8 mouse cellular contexts compared by ENCODE assay signal in genomic region chr19:6067011-6067723, GRCm38 (mm10). TPM values are rescaled to one million over a fixed set of nuclear protein-coding genes. Genes with fewer than 3 reads are reported as not detected.
A peak's percentile ranks its signal among the peaks of the same experiment; 100 is the strongest.
DNase-seq lines count a peak whose midpoint lies in the region; ATAC-seq lines count a peak whose summit lies in the region.

No protein-coding gene starts in this region.

- H3K9ac ChIP-seq in hindbrain, embryonic 12.5 days, result peak overlapping the region; percentile 78

- WGBS in hindbrain, embryonic 12.5 days, result 1% methylated on average over 30 of the region's 30 CpGs

- peaks cover 43% of the 10 kb centered on the region for H3K4me1 ChIP-seq in hindbrain, embryonic 12.5 days

- H3K27ac ChIP-seq in hindbrain, embryonic 12.5 days, result peak overlapping the region; percentile 93

- no peaks in the 10 kb centered on the region for H3K27me3 ChIP-seq in hindbrain, embryonic 12.5 days

- ATAC-seq in frontal cortex, adult (ENCODE audit: low TSS enrichment), result peak; percentile 71
- ATAC-seq in hindbrain, embryonic 12.5 days (ENCODE audit: low FRiP score), result peak; percentile 78

- peak; percentile 94 for DNase-seq in R1 (ENCODE audit: low read depth, low spot score)
- peak; percentile 89 for DNase-seq in cerebellum, adult 8-10 months
- peak; percentile 73 to 85 for DNase-seq in layer of hippocampus, postnatal 25 days (ENCODE audit: extremely low spot score in 1 of 2, low spot score in 1 of 2)
- DNase-seq in lung, postnatal 14 days, result peak; percentile 84
- DNase-seq in retina, embryonic 14.5 days (ENCODE audit: low spot score), result peak; percentile 91
- peak; percentile 84 for DNase-seq in thymus, postnatal 36 days

- H3K9me3 ChIP-seq in hindbrain, embryonic 12.5 days (replicated peaks), result no peaks in the 10 kb centered on the region

- peak overlapping the region; percentile 51 for H3K4me3 ChIP-seq in hindbrain, embryonic 12.5 days

- H3K36me3 ChIP-seq in hindbrain, embryonic 12.5 days, result peaks cover 28% of the 10 kb centered on the region

- H3K4me2 ChIP-seq in hindbrain, embryonic 12.5 days (replicated peaks), result peak overlapping the region; percentile 96

RNA-seq across cellular contexts. Expression of gene Tm7sf2, which starts 1.0 kb away (rescaled TPM):
- polyA plus RNA-seq in hindbrain, embryonic 12.5 days (2016; fragmentation: Nextera tagmentation; extraction: Ambion mirVana), result 38.0 and 40.3 TPM in 2 replicates
- 10 to 100 TPM; 27.8 to 28.8 TPM for total RNA-seq in layer of hippocampus, postnatal 25 days (2021)

RNA-seq across cellular contexts. Expression of gene Znhit2, which starts 6.2 kb away (rescaled TPM):
- polyA plus RNA-seq in hindbrain, embryonic 12.5 days (2016; fragmentation: Nextera tagmentation; extraction: Ambion mirVana), result 33.6 and 34.4 TPM in 2 replicates
- total RNA-seq in layer of hippocampus, postnatal 25 days (2021), result 10 to 100 TPM; 38.0 to 41.5 TPM

RNA-seq across cellular contexts. Expression of gene Fau, which starts 9.5 kb away (rescaled TPM):
- 561 and 621 TPM in 2 replicates for polyA plus RNA-seq in hindbrain, embryonic 12.5 days (2016; fragmentation: Nextera tagmentation; extraction: Ambion mirVana)
- 100 to 1,000 TPM; 588 to 687 TPM for total RNA-seq in layer of hippocampus, postnatal 25 days (2021)

RNA-seq across cellular contexts. Expression of gene Mrpl49, which starts 9.6 kb away (rescaled TPM):
- 65.1 and 67.5 TPM in 2 replicates for polyA plus RNA-seq in hindbrain, embryonic 12.5 days (2016; fragmentation: Nextera tagmentation; extraction: Ambion mirVana)
- total RNA-seq in layer of hippocampus, postnatal 25 days (2021), result 10 to 100 TPM; 43.1 to 47.4 TPM

RNA-seq across cellular contexts. Expression of gene Vps51, which starts 9.9 kb away (rescaled TPM):
- 78.8 and 79.7 TPM in 2 replicates for polyA plus RNA-seq in hindbrain, embryonic 12.5 days (2016; fragmentation: Nextera tagmentation; extraction: Ambion mirVana)
- 10 to 100 TPM; 83.7 to 96.3 TPM for total RNA-seq in layer of hippocampus, postnatal 25 days (2021)

Comparison
In these comparisons a context has a peak if more than half of its experiments do, and no peak if none do; other contexts are left out.
1. Peak in every context shown above with its lines: DNase-seq, ATAC-seq, H3K4me3 ChIP-seq and H3K27ac ChIP-seq.